Mouse (Mus musculus) adrenal gland, postnatal 14 days (tissue): Measurements from ENCODE around the gene Zc3h6. TPM values are rescaled to one million over a fixed set of nuclear protein-coding genes. Genes with fewer than 3 reads are reported as not detected.
A peak's percentile ranks its signal among the peaks of the same experiment; 100 is the strongest.

Experiments
- DNase-seq: peaks from one replicate; pipeline ENCODE4 v3.0.0; 2021; ENCODE audit warnings: mixed read lengths
- long read RNA-seq, 2 experiments: library from polyadenylated mRNA; stranded (forward); transcript quantifications; one replicate each; pipeline ENCODE4 v2.0.0; 2021
- total RNA-seq: library from RNA; stranded (reverse); gene quantifications from 2 replicates; pipeline ENCODE4 v1.2.3, GENCODE M21; 2021

The Zc3h6 gene
- 4.1 and 7.1 TPM in 2 replicates for total RNA-seq
- long read RNA-seq, experiment 1, partial matches to known transcripts, result 0 of 3 reads
- long read RNA-seq, experiment 1, other reads (novel, unspliced or antisense), result 3 of 3 reads
- long read RNA-seq, experiment 2, full-length matches to known transcripts, result 1 of 1 reads
- long read RNA-seq, experiment 2, partial matches to known transcripts, result 0 of 1 reads
- long read RNA-seq, experiment 2, other reads (novel, unspliced or antisense), result 0 of 1 reads

- DNase-seq, result peak; percentile 99
Measured at GRCm38 (mm10) chr2:128966641-128967580, at the start of gene Zc3h6. Zc3h6 (plus strand) TSS chr2:128967402.

GRCm38 (mm10) chr2:128924799-128925198 is 42.4 kb upstream of the Zc3h6 start:
- no peak for DNase-seq

- no peak for DNase-seq
Measured at GRCm38 (mm10) chr2:128928446-128928845, 38.8 kb upstream of the Zc3h6 start.

- no peak for DNase-seq
Measured at GRCm38 (mm10) chr2:128930704-128931103, 36.5 kb upstream of the Zc3h6 start.

GRCm38 (mm10) chr2:128936256-128936655 is 30.9 kb upstream of the Zc3h6 start:
- no peak for DNase-seq

GRCm38 (mm10) chr2:128943538-128944528 is 23.4 kb upstream of the Zc3h6 start, which contains the start of gene Zc3h8:
Zc3h8 (minus strand) TSS chr2:128944077.
- DNase-seq, result peak; percentile 99

GRCm38 (mm10) chr2:128947962-128948588 is 19.1 kb upstream of the Zc3h6 start:
- peak; percentile 32 for DNase-seq

GRCm38 (mm10) chr2:128954186-128954585 is 13.0 kb upstream of the Zc3h6 start:
- DNase-seq, result no peak

- no peak for DNase-seq
Measured at GRCm38 (mm10) chr2:128965505-128966105, 1.6 kb upstream of the Zc3h6 start.

GRCm38 (mm10) chr2:128966236-128966635 is 966 bp upstream of the Zc3h6 start:
- no peak for DNase-seq

- peak; percentile 90 for DNase-seq
Measured at GRCm38 (mm10) chr2:128967661-128968441, 649 bp downstream of the Zc3h6 start, which contains the start of gene Gm10762. Gm10762 (minus strand) TSS chr2:128967725.

GRCm38 (mm10) chr2:128968475-128969083 is 1.4 kb downstream of the Zc3h6 start:
- DNase-seq, result no peak

GRCm38 (mm10) chr2:128972301-128972700 is 5.1 kb downstream of the Zc3h6 start:
- no peak for DNase-seq

GRCm38 (mm10) chr2:128975572-128975971 is 8.4 kb downstream of the Zc3h6 start:
- no peak for DNase-seq

GRCm38 (mm10) chr2:128984746-128985145 is 17.5 kb downstream of the Zc3h6 start:
- DNase-seq, result no peak

- no peak for DNase-seq
Measured at GRCm38 (mm10) chr2:129004872-129005271, 37.7 kb downstream of the Zc3h6 start.

GRCm38 (mm10) chr2:129006194-129006749 is 39.1 kb downstream of the Zc3h6 start:
- DNase-seq, result no peak

GRCm38 (mm10) chr2:129008867-129009266 is 41.7 kb downstream of the Zc3h6 start:
- DNase-seq, result peak; percentile 29

GRCm38 (mm10) chr2:129020106-129020505 is 52.9 kb downstream of the Zc3h6 start:
- peak; percentile 50 for DNase-seq
